Mouse (Mus musculus): Measurements from ENCODE around the gene Thtpa. TPM values are rescaled to one million over a fixed set of nuclear protein-coding genes. Genes with fewer than 3 reads are reported as not detected.

Gene Thtpa
- 25.7 and 26.5 TPM in 2 replicates for polyA plus RNA-seq (2016; fragmentation: Nextera tagmentation; extraction: Ambion mirVana)

DNA sequence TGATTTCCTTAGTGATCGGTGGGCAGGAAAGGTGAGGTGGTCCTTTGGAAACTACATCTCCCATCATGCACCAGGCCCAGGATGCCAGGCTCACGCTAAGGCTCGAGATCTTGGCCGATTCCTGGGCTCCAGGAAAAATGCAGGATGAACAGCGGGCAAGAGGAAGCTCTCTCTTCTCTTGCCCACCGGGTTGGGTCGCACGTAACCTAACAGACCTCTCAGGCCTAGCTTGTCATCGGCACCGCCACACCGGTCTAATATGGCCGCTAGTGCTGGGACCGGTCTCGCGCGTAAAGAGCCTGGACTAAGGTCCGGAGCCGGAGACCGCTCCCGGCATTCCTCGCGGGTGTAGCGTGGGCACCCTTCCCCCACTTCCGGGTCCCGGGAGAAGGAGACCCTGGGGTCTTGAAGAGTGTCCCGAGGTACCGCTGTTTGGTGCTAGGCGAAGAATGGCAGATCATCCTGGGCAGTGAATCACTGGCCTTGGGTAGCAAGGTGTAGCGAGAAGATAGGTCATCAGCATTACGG lies at the start of gene Thtpa:
Gene Thtpa (plus strand): TSS at position 81 of the 528 bp plus-strand sequence.
- Histone ChIP-seq H3K4me1 (peaks cover 40% of the 10 kb centered on the region), H3K9me3 (no peaks in the 10 kb centered on the region), H3K9ac (peak within 1 kb of the TSS; percentile 73), H3K4me2 (replicated peaks) (peak within 1 kb of the TSS; percentile 62), H3K4me3 (peak within 1 kb of the TSS; percentile 51), H3K27me3 (replicated peaks) (no peaks in the 10 kb centered on the region), H3K27ac (peak within 1 kb of the TSS; percentile 60; the same call in 1 of the 2 replicates), H3K36me3 (peaks cover 11% of the 10 kb centered on the region; the same call in 1 of the 2 replicates)
- ATAC-seq (ENCODE audit: low FRiP score, low read depth) = peak; percentile 63
- WGBS = 2% methylated on average over 30 of the region's 30 CpGs

DNA sequence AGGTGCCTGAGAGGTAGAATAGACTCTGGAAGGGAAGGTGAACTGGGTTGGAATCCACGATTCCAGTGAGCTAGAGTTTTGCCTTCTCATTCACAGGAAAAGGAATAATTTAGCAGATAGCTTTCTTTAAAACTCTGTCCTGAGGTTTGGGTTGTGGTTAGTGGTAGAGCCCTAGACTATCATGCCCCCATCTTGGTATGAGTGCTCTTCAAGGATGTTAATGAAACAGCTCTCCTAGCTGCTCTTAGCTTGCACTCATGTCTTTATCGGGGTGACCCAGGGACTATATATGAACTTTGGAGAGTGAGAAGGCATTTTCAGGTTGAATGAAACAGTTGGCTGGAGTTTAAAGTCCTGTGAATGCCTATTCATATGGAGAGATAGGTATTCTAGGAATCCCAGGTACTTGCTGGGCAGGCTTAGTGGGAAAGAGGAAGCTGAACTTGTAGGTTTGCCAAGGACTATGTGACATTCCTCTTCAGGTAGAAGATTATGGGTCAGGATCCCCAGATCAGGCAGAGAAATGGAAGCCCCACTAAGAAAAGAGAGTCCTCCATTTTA lies 46.5 kb upstream of the Thtpa start:
- ATAC-seq (ENCODE audit: low FRiP score, low read depth) = no peak
- Histone ChIP-seq H3K4me2 (replicated peaks) (no peak overlapping the region), H3K27me3 (replicated peaks) (no peaks in the 10 kb centered on the region), H3K36me3 (no peaks in the 10 kb centered on the region), H3K4me1 (peaks cover 7% of the 10 kb centered on the region; the same call in 1 of the 2 replicates), H3K9me3 (no peaks in the 10 kb centered on the region), H3K9ac (no peak overlapping the region), H3K4me3 (no peak overlapping the region), H3K27ac (no peak overlapping the region)
- WGBS = 85% methylated on average over 2 of the region's 2 CpGs

DNA sequence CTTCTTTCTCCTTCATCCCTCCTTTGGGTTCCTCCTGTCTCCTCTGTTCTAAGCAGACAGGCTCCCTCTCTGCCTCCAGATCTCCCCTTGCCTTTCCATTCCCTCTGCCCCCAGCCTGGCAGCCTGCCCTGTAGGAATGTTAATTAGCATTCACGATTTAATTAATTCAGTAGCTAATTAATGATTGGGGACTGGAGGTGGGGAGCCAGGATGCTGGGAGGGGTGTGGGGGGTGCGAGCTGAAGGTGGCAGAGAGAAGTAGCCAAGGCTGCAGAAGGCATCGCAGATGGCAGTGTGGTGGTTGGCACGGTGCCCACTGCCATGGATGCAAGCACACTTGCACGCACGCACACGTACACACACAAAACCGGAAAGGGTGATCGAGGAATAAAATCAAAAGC lies 42.1 kb upstream of the Thtpa start:
- peak; percentile 69 for ATAC-seq (ENCODE audit: low FRiP score, low read depth)
- Histone ChIP-seq H3K4me2 (replicated peaks) (peak overlapping the region; percentile 25), H3K9ac (no peak overlapping the region), H3K4me1 (peaks cover 19% of the 10 kb centered on the region), H3K27me3 (replicated peaks) (no peaks in the 10 kb centered on the region), H3K27ac (no peak overlapping the region), H3K36me3 (no peaks in the 10 kb centered on the region), H3K9me3 (no peaks in the 10 kb centered on the region), H3K4me3 (no peak overlapping the region)
- 52% methylated on average over 9 of the region's 9 CpGs for WGBS

DNA sequence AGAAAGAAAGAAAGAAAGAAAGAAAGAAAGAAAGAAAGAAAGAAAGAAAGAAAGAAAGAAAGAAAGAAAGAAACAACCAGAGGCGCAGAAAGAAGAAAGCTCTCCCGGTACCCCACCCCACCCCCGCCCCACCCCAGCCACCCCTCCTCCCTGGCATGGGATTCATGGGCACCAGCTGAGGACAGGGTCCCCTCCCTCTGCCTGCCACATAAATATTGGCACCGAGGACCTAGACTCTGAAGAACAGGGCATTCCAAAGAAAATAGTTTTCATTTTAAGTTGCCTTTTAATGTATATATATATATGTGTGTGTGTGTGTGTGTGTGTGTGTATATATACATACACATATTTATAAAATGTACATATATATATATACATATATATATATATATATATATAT lies 41.5 kb upstream of the Thtpa start:
- Histone ChIP-seq H3K27ac (no peak overlapping the region), H3K9me3 (no peaks in the 10 kb centered on the region), H3K4me3 (no peak overlapping the region), H3K36me3 (no peaks in the 10 kb centered on the region), H3K27me3 (replicated peaks) (no peaks in the 10 kb centered on the region), H3K9ac (no peak overlapping the region), H3K4me1 (peaks cover 19% of the 10 kb centered on the region), H3K4me2 (replicated peaks) (no peak overlapping the region)
- ATAC-seq (ENCODE audit: low FRiP score, low read depth) = no peak
- 65% methylated on average over 4 of the region's 4 CpGs for WGBS

DNA sequence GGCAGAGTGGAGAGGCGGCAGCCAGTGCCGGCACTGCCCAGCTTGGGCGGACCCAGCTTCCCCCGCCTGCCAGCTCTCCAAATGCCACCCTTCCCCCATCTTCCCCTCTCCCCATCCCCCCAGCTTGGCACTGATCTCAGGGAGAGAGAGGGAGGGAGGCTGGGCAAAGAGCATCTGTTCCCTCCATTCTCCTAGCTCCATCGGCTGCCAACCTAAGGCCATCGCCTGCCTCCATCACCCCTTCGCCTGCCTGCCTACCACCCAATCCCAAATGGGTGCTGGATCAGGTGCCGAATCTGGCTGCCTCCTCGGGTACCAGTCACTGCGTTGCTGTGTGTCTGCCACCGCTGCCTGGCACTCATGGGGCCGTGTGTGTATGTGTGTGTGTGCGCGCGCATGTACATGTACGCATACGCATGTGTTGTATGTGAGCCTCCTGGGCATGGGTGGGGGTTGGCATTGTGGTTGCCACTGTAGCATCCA lies 40.8 kb upstream of the Thtpa start:
- Histone ChIP-seq H3K4me2 (replicated peaks) (peak overlapping the region; percentile 31), H3K36me3 (no peaks in the 10 kb centered on the region), H3K9ac (no peak overlapping the region), H3K4me1 (peaks cover 19% of the 10 kb centered on the region), H3K4me3 (no peak overlapping the region), H3K27me3 (replicated peaks) (no peaks in the 10 kb centered on the region), H3K27ac (no peak overlapping the region), H3K9me3 (no peaks in the 10 kb centered on the region)
- peak; percentile 73 for ATAC-seq (ENCODE audit: low FRiP score, low read depth)
- WGBS = 79% methylated on average over 17 of the region's 17 CpGs

DNA sequence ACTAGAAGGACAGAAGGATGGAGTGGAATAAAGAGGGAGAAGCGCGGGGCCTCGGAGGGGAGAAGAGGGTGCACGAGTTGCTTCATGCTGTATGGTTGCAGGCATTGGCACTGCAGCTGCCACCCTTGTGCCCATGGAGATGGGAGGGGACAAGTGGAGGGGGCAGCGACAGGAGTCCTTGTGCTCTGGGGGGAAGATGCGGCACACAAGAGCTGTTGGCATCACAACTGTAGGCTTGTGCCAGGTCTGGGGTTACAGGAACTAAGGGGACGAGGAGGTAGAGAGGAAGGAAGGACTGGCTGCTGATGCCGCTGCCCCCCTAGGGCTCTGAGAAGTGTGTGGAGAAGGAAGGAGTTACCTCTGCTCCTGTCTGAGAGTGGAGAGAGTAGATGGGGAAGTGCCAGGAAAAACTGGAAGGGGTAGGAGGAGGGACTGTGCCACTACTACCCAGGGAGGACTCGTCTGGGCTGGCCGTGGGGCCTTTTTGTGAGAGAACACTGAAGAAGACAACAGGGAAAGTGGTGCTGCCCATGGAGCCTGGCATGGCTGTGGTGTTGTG lies 40.3 kb upstream of the Thtpa start:
- no peaks in the 10 kb centered on the region for H3K36me3 ChIP-seq
- H3K27me3 ChIP-seq (replicated peaks) = no peaks in the 10 kb centered on the region
- no peak overlapping the region for H3K4me3 ChIP-seq
- H3K9me3 ChIP-seq = no peaks in the 10 kb centered on the region
- no peak overlapping the region for H3K9ac ChIP-seq
- ATAC-seq (ENCODE audit: low FRiP score, low read depth) = peak; percentile 8; the same call in 1 of the 2 replicates
- peaks cover 19% of the 10 kb centered on the region for H3K4me1 ChIP-seq
- WGBS = 83% methylated on average over 10 of the region's 10 CpGs
- H3K4me2 ChIP-seq (replicated peaks) = peak overlapping the region; percentile 31
- no peak overlapping the region for H3K27ac ChIP-seq

DNA sequence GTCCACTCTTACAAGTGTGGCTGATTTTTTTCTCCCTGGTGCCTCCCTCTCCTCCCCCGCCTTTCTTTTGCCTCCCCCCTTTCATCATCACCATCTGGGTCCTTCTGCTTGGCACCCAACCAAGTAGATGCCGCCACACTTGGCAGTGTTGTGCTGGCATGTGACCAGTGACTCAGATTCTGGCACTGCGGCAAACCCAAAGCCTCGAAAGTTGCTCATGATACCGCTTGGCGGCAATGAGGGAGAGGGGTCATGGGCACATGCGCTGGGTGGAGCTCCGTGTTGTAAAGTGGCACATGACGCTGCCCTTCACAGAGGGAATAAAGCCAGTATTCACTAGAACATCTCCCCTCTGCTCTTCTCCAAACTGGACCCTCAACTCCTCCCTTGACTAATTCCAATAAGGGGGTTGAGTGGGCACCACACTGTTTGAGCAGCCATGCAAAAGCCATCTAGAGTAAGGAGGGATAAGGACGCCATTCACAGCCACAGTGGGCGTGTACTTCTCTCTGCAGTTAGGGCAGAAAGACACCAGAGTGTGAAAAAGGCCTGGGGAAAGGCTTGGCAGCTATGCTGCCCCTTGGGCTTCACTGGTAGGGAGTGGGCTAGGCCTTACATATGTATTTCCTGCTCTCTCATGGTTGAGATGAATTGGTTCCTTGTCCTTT lies 39.3 kb upstream of the Thtpa start:
- Histone ChIP-seq H3K9me3 (no peaks in the 10 kb centered on the region), H3K27ac (no peak overlapping the region), H3K36me3 (no peaks in the 10 kb centered on the region), H3K9ac (no peak overlapping the region), H3K4me1 (peaks cover 19% of the 10 kb centered on the region), H3K4me3 (no peak overlapping the region), H3K4me2 (replicated peaks) (0 out of 2 replicates have a peak overlapping the region, but pooled peaks have one; percentile 5), H3K27me3 (replicated peaks) (no peaks in the 10 kb centered on the region)
- ATAC-seq (ENCODE audit: low FRiP score, low read depth) = 0 out of 2 replicates have a peak, but pooled peaks have one; percentile 15
- 72% methylated on average over 11 of the region's 11 CpGs for WGBS

DNA sequence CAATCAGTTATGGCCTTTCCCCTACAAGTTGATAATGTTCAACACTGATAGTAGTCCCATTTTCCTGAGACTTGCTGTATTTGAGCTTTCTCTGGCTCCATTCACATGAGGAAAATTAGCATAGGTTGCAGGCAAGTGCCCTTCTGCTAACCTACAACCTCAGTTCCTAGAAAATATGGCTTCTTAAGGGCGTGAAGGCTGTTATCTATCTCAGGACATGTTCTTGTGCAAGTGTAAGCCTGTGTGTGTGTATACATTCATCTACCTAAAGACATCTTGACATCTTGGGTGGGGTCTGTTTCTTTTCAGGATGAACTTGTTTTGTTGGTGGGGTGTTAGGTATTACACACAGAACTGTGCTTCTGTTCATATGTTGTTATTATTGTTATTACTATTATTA lies 35.6 kb upstream of the Thtpa start:
- H3K4me1 ChIP-seq = peaks cover 26% of the 10 kb centered on the region
- no peaks in the 10 kb centered on the region for H3K27me3 ChIP-seq (replicated peaks)
- no peaks in the 10 kb centered on the region for H3K9me3 ChIP-seq
- WGBS = 82% methylated on average over 1 of the region's 1 CpGs
- no peak overlapping the region for H3K4me2 ChIP-seq (replicated peaks)
- H3K27ac ChIP-seq = no peak overlapping the region
- peaks cover 17% of the 10 kb centered on the region for H3K36me3 ChIP-seq
- no peak overlapping the region for H3K4me3 ChIP-seq
- no peak overlapping the region for H3K9ac ChIP-seq
- ATAC-seq (ENCODE audit: low FRiP score, low read depth) = no peak

DNA sequence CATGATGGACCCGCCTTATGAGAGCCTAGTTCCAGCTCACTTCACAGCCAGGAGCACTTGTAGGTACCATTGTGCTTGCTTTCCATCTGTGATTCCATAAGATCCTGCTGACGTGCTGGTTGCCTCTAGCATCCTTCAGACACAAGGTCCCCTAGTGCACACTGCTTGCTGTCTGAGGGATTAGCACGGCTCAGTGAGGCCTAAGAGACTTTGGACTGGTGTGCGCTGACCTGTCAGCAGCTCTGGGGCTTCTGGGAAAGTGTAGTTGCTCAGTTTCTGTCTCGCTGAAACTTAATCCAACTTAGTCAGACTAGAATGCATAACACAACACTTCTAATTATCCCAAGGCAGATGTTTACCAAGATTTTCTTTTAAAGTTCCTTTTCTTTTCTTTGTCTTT lies 34.7 kb upstream of the Thtpa start:
- Histone ChIP-seq H3K4me3 (no peak overlapping the region), H3K9me3 (no peaks in the 10 kb centered on the region), H3K4me2 (replicated peaks) (no peak overlapping the region), H3K27ac (no peak overlapping the region), H3K36me3 (peaks cover 27% of the 10 kb centered on the region), H3K4me1 (peaks cover 21% of the 10 kb centered on the region), H3K27me3 (replicated peaks) (no peaks in the 10 kb centered on the region), H3K9ac (no peak overlapping the region)
- 71% methylated on average over 5 of the region's 5 CpGs for WGBS
- ATAC-seq (ENCODE audit: low FRiP score, low read depth) = no peak

DNA sequence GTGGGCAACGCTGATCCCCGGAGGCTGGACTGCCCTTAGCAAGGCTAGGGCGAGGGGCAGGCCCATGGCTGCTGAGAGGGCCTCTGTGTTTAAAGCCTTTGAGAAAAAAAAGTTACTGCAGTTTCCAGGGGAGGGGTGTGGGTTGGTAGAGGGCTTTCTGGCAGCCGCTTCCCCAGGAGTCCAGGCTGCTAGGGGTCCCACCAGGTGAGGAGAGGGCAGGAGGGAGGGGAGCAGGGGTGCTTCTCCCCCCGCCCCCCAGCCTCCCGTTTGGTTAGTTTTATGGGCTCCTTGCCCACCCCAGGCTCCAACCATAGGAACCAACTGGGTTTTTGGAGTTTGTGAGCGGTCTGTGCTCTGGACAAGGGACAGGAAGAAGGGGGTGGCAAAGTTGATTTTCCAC lies 32.7 kb upstream of the Thtpa start:
- Histone ChIP-seq H3K9ac (no peak overlapping the region), H3K9me3 (no peaks in the 10 kb centered on the region), H3K4me1 (peaks cover 21% of the 10 kb centered on the region), H3K27ac (no peak overlapping the region), H3K27me3 (replicated peaks) (no peaks in the 10 kb centered on the region), H3K4me3 (no peak overlapping the region), H3K4me2 (replicated peaks) (no peak overlapping the region), H3K36me3 (peaks cover 46% of the 10 kb centered on the region)
- WGBS = 36% methylated on average over 7 of the region's 7 CpGs
- no peak for ATAC-seq (ENCODE audit: low FRiP score, low read depth)

DNA sequence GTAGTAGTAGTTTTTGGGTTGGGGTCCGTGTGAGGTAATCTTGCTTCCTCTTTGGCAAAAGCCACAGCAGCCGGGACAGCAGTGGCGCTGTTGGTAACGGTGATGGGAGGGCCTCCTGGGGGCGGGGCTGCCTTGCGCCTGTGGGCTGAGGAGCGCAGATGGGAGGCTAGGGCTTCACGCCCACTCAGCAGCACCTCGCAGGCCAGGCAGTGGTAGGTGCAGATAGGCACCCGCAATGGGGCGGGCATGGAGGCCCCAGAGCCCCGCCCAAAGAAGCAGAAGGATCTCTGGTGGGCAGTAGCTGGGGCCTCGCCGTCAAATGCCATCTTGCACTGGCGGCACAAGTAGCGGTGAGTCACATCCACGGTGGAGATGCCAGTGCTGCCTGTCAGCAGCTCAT lies 32.0 kb upstream of the Thtpa start:
- no peak overlapping the region for H3K4me3 ChIP-seq

DNA sequence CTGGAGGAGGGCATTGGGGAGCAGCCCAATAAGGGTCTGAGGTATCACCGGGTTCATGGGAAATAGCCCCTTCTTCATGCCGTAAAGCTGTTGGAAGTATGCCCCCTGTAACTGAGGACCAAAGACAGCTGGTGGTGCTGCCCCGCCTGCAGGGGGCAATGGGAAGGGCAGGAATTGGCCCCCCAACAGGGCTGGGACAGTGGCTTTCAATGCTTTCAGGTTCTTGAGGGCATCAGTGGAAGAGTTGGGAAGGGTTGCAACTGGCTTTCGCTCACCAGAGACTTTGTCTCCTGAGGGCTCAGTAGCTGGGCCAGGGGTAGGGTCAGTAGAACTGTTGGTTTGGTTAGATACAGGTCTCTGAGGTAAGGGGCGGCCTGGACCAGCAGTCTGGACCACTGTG lies 31.5 kb upstream of the Thtpa start:
- Histone ChIP-seq H3K4me3 (no peak overlapping the region), H3K36me3 (peaks cover 58% of the 10 kb centered on the region), H3K4me1 (peaks cover 21% of the 10 kb centered on the region), H3K9ac (peak overlapping the region; percentile 30; the same call in 1 of the 2 replicates), H3K9me3 (no peaks in the 10 kb centered on the region), H3K27me3 (replicated peaks) (no peaks in the 10 kb centered on the region), H3K27ac (no peak overlapping the region), H3K4me2 (replicated peaks) (peak overlapping the region; percentile 40; the same call in 1 of the 2 replicates)
- ATAC-seq (ENCODE audit: low FRiP score, low read depth) = no peak
- 73% methylated on average over 5 of the region's 5 CpGs for WGBS

More for the DNA sequence above, 32.0 kb upstream of the Thtpa start:
- ATAC-seq (ENCODE audit: low FRiP score, low read depth) = peak; percentile 67
- Histone ChIP-seq H3K9me3 (no peaks in the 10 kb centered on the region), H3K36me3 (peaks cover 53% of the 10 kb centered on the region), H3K4me1 (peaks cover 21% of the 10 kb centered on the region), H3K27ac (no peak overlapping the region; the same call in 1 of the 2 replicates), H3K9ac (peak overlapping the region; percentile 30; the same call in 1 of the 2 replicates), H3K4me2 (replicated peaks) (peak overlapping the region; percentile 40), H3K27me3 (replicated peaks) (no peaks in the 10 kb centered on the region)
- 15% methylated on average over 17 of the region's 17 CpGs for WGBS

Data from neural tube, embryonic 12.5 days (tissue).